Mouse (Mus musculus): ENCODE results near the gene Adarb2.

GRCm38 (mm10) chr13:8467591-8468366 lies 265.1 kb downstream of the Adarb2 start:
- no peak for TF ChIP-seq CTCF (IDR thresholded peaks at IDR 0.05; ENCODE audit: control insufficient read depth, insufficient read depth, low read length)
- TF ChIP-seq POLR2A (IDR thresholded peaks at IDR 0.05; ENCODE audit: borderline replicate concordance, control insufficient read depth, low read depth, low read length) = no peak
